Mouse (Mus musculus): ENCODE data around the gene Prnd.
A peak's percentile ranks its signal among the peaks of the same experiment; 100 is the strongest.

Gene Prnd

DNA sequence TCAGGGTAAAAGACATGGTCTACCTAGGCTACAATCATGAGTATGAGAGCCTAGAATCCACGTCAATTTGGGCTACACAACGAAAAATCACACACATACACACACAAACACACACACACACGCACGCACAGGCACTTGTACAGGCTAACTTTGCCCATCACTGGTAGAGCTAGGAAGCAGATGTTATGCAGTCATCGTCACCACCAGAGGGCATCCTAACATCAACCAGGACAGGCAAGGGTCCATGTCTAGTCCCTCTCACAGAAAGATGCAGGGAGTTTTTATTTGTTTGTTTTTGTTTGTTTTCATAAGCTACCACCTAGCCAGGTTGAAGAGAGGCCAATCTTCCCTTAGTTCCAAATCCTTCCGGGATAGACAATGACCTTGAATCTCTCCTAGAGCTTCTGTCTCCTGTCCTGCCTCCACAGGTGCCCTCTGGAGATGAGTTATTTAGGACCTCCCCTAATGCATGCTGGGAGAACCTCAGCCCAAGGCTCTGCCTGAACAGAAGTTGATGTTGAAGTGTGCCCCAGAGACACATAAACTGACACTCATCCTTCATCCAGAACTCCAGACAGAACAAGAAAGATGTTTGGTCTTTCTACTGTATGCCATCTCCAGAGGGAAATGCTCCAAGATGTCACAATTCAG is 32.0 kb downstream of the Prnd start:
- DNase-seq (ENCODE audit: low spot score in 2 of 2) = peak in 1 of 2 experiments; percentile 69

DNA sequence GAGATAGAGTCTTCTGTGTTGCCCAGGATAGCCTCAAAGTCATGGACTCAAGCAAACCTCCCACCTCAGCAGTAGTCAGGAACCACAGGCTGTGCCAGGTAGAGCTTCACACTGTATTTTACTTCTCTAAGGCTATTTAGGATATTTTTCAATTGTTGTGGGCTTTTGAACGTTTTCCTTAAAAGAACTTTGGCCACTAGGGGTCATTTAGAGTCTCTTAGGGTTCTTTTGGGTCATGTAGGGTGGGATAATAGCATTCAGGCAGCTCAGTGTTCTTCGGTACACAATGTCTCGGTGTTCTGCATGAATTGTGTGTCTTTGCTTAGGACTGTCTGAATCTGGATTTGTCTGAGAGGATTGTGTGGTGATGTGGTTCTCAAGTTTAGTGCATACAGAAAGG is 37.3 kb downstream of the Prnd start:
- peak in 1 of 2 experiments; percentile 7 for DNase-seq (ENCODE audit: low spot score in 2 of 2)

DNA sequence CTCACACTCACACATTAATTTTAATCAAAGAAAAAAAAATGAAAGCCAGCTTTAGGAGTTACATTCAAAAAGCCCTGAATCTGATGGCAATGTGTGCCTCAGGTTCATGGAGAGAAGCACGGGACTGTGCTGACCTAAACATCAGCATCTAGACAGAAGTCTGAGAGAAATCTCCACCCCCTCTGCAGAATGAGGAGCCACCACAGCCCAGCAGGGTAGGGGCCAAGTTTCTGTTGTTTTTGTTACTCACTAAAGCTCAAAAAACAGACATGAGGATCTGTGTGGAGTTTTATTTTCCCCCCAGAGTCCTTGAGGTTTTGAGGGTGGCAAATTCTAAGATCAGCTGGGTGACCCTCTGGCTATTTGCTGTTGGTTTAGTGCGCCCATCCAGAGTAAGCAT is 37.9 kb downstream of the Prnd start:
- peak in 1 of 2 experiments; percentile 11 for DNase-seq (ENCODE audit: low spot score in 2 of 2)

DNA sequence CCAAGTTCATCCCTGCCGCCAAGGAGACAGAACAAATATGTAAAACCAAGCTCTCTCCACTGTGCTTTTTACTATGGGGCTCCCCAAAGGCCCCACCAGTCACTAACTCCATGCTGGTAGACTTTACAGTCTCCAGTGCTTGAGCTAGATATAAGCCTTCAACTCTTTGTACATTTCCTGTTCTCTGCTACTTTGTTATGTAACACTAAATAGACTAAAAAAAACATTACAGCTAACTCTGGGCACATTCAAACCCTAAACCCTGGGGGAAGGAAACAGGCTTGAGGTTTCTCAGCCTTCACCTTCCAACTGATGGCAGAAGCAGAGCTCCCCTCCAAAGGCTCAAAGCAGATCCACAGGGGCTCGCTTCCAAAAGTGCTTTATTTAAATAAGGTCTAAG is 41.8 kb downstream of the Prnd start:
- no peak for DNase-seq (ENCODE audit: low spot score in 2 of 2)

DNA sequence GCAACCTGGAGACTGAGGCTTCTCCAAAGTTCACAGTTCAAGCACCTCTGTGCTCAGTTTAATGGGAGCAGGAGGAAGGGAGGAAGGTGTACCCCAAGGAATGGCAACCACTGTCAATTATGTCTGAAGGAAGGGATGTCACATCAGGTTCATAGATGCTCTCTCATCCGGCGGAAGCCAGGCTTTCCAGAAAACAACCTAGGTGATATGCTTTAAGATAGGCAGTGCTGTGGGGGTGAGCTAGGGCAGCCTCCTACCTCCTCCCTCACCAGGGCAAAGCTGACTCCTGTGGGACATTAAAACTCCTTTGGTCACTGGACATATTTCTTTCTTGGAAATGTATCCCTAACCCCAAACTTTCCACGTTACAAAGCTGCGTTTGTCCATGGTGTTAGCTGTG is 42.5 kb downstream of the Prnd start:
- no peak for DNase-seq (ENCODE audit: low spot score in 2 of 2)

DNA sequence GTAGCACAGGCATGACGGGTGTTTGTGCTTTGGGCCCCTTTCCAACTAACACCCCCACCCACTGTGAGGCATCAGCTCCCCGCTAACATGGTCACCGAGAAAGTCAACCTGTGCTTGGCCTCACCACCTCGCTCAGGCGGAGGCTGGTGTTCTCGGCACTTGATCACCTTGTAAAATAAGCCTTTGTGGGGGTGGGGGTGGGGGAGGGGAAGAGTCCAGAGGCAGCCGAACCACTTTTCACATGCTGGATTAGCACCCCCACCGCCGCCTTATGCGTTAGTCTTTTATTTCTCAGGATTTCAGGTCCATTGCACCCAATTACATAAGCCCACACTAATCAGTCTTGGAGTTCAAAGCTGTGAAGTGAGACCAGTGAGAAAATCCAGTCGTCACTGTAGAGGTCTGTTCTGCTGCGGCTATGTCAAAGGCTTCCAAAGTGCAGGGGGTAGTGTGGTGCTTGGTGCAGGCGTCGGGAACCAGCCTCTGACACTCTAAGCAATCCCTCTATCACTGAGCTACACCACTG is 43.0 kb downstream of the Prnd start:
- DNase-seq (ENCODE audit: low spot score in 2 of 2) = no peak

DNA sequence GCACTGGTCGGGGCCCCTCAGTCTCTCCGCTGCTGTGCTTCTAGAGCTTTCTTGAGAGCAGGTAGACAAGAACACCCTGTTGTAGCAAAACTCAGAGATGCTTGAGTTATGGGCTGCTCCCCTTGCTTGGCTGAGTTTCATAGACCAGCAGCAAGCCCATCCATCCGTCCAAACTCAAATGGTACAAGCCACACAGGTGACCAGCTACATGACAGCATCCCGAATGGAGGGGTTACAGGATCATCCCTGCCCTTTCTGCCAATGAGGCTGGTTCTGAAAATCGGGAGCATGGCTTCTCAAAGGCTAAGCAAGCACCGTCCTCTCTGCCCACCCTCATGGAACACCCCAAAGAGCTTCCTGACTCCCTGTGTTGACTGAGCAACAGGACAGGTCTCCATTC is 44.3 kb downstream of the Prnd start:
- DNase-seq (ENCODE audit: low spot score in 2 of 2) = no peak

DNA sequence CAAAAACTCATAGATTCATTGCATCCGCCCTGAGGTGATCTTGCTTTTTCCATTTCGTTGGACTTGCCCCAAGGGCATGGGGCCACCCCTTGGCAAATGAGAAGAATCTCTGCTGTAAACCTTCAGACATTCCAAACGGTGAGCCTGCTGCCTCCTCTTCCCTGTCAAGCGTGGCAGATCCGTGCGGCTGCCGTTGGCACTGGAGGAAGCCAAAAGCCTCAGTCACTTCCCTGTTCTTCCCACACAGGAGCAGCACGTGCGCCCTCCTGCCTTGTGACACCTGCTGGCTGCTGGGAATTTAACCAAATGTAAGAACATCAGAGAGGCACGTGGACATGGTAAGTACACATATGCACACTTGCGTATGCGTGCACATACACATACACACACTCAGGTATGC is 45.1 kb downstream of the Prnd start:
- DNase-seq (ENCODE audit: low spot score in 2 of 2) = no peak

DNA sequence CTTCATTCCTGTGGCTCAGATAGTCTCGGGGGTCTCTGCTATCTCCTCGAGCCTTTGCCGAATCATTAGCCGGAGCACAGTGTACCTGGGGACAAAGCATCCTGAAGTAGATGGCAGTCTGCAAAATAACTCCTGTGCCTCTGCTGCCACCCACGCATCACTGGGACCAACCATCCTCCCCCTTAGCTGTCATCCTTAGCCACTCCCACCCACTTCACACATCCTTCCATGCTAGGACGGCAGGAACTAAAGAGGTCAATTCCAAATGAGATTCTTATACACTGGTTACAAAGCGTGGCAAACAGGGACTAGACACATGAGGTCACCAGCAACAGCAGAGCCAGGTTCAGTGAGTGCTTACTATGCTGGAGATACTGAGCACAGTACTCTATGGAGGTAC is 45.7 kb downstream of the Prnd start:
- DNase-seq (ENCODE audit: low spot score in 2 of 2) = no peak

DNA sequence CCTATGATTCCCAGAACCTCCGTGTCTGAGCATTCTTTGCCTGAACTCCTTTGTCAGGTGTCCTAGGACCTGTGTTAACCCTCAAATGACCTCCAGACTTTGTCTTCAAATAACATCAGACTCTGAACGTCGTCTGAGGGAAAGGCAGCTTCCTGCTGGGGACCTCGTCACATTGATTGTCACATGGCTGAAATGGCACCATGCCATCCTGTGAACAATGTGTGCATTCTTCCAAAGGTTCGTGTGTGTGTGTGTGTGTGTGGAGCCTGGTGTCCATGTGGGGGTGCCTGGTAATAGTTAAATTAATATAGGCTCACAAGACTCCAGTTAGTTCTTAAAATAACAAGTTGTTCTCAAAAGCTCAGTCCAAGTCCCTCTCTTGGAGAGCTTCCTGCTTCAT is 46.7 kb downstream of the Prnd start:
- no peak for DNase-seq (ENCODE audit: low spot score in 2 of 2)

DNA sequence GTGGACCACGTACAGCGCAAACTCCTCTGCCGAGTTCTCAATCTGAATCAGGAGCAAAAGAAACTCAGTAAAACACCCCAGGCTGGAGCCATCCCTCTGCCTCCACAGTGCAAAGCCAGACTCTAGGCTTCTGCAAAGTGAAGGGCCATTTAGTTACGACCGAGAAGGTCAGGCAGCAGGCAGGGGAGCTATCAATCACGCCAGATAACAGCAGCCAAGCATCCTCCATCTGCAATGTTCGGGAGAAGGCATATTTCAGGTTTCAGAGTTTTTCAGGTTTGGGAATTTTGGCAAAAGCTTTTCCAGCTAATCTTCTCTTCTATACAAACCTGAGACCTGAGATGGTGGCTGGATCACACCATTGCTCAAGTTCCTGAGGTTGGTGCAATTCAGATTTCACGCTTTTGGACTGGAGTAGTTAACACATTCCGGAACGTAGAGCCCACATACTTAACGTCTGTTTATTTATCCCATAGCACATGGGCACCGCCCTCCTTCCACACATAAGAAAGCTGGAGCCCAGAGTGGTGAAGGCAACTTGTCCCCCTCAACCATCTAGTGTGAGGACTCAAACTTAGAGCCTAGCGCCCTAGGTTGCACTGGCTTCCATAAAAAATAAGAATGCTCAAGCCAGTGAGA is 51.2 kb downstream of the Prnd start:
- no peak for DNase-seq (ENCODE audit: low spot score in 2 of 2)

DNA sequence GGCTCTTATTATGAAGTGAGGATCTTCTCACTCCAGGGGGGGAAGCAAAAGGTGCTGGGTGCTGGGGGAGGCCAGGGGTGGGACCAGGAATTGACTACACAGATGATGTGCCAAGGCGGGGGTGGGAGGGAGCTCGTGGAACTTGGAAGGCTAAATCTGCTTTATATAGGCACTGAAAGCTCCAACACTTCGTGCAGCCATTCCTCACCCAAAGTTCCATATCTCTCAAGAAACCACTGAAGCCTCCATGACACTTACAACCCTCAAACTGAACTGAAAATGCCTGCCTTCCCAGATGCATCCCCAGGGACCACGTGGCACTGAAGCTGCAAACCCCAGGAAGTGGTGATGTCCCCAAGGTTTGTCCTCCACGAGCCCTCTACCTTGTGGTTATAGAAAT is 53.3 kb downstream of the Prnd start:
- DNase-seq (ENCODE audit: low spot score in 2 of 2) = no peak

DNA sequence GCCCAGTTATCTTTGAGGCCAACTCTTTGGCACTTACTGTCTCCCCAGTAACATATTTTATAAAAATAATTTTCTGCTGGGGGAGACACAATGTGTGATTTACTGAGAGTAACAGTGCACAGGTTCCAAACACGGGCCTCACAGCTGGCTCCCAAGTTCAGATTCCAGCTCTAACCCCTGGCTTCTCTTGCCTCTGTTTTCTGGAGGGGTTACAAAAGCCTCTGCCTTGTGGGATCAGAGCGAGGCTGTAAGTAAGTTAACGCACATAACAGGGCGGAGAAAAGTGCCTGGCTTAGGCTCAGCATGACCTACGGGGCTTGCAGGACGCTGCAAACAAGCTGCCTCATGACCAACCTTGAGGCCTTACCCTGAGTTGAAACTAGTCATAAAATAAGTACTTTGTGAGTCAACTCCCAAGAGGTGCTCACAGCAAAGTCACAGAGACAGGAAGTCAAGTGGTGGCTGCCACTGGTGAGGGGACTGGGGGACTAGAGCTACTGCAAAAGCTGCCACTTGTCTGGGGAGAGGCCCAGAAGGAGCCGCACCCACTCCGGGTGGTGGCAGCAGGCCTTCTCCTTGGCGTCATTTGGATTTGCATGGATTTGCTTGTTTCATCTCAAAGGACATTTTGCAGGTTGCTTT is 54.0 kb downstream of the Prnd start:
- no peak for DNase-seq (ENCODE audit: low spot score in 2 of 2)

DNA sequence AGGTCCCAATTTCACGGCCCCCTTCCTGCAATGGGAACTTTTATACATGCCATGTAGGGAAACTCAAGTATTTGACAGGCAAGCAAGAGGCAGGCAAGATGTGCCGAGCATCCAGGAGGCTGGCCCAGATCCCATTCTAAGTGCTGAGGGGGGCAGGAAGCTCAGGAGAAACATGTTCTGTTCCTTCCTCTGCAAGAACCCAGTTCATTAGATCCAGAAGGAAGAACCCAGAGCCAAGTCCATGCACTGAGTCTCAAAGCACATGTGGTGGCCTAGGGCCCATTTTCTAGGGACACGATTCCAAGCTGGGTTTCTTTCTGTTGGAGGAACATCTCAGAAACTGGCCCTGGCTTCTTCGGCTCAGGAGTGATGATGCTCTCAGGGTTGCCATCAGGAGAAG is 54.8 kb downstream of the Prnd start:
- no peak for DNase-seq (ENCODE audit: low spot score in 2 of 2)

Data from spleen, postnatal 10 days (tissue).